Mouse (Mus musculus) heart, embryonic 16.5 days (tissue): Measurements from ENCODE around the gene Otulin. TPM values are rescaled to one million over a fixed set of nuclear protein-coding genes. Genes with fewer than 3 reads are reported as not detected.

Experiments used
- ATAC-seq: fragments of 200-750 bp; cut with Nextera tagmentation; replicated peaks from 2 replicates; pipeline ENCODE4 v1.8.0; 2017; ENCODE audit warnings: moderate number of reproducible peaks; ENCODE audit not compliant: insufficient read depth, low FRiP score; ENCODE audit errors: extremely low read depth
- H3K27ac ChIP-seq: fragments of 300-500 bp; sonication (generic); 2 replicates; pipeline ENCODE4 v1.5.1; 2014; ENCODE audit warnings: mild to moderate bottlenecking, low read length, control low read depth, moderate library complexity
- H3K27me3 ChIP-seq: fragments of 300-500 bp; sonication (generic); 2 replicates; pipeline ENCODE4 v1.6.1; 2014; ENCODE audit warnings: low read length, mixed read lengths; ENCODE audit not compliant: control insufficient read depth, insufficient read depth
- H3K36me3 ChIP-seq: fragments of 300-500 bp; sonication (generic); 2 replicates; pipeline ENCODE4 v1.6.1; 2014; ENCODE audit not compliant: control insufficient read depth, insufficient read depth
- H3K4me1 ChIP-seq: fragments of 300-500 bp; sonication (generic); 2 replicates; pipeline ENCODE4 v1.6.1; 2014; ENCODE audit warnings: low read length, mixed read lengths; ENCODE audit not compliant: control insufficient read depth, insufficient read depth
- H3K4me2 ChIP-seq: fragments of 300-500 bp; sonication (generic); 2 replicates; pipeline ENCODE4 v1.6.1; 2014; ENCODE audit warnings: low read depth, mild to moderate bottlenecking, control low read depth, low read length
- H3K4me3 ChIP-seq: fragments of 300-500 bp; sonication (generic); 2 replicates; pipeline ENCODE4 v1.5.1; 2014; ENCODE audit warnings: mild to moderate bottlenecking, control low read depth, low read length
- H3K9ac ChIP-seq: fragments of 300-500 bp; sonication (generic); 2 replicates; pipeline ENCODE4 v1.6.1; 2014; ENCODE audit warnings: low read length, control low read depth
- H3K9me3 ChIP-seq: fragments of 300-500 bp; sonication (generic); replicated peaks from 2 replicates; pipeline ENCODE4 v1.6.1; 2016; ENCODE audit warnings: low read length; ENCODE audit not compliant: control insufficient read depth
- WGBS: fragments of 180-500 bp; shearing (Covaris S2); extraction: QIAGEN DNeasy Blood & Tissue Kit; methylation state at CpG from one replicate; pipeline ENCODE4 v1.1.7; 2014; 5-methylcytosine and 5-hydroxymethylcytosine counted together
- polyA plus RNA-seq: library from polyadenylated mRNA; unstranded; fragments of >200 nt; fragmentation: Nextera tagmentation; extraction: Ambion mirVana; gene quantifications from 2 replicates; pipeline ENCODE4 v1.2.1, GENCODE M21; 2015

The Otulin gene
- polyA plus RNA-seq, 1 experiment from 2014 or later: 26.0 TPM

- Histone ChIP-seq H3K36me3 (peaks cover 26% of the 10 kb centered on the region), H3K9me3 (no peaks in the 10 kb centered on the region), H3K4me3 (no peak overlapping the region), H3K27me3 (no peaks in the 10 kb centered on the region), H3K27ac (no peak overlapping the region), H3K4me1 (peaks cover 10% of the 10 kb centered on the region), H3K4me2 (no peak overlapping the region), H3K9ac (no peak overlapping the region)
- ATAC-seq: peak; percentile 54
- WGBS: 52% methylated on average over 6 of the region's 6 CpGs
These were observed 17.8 kb downstream of the Otulin start for GRCm38 (mm10) chr15:27612533-27613221.

DNA sequence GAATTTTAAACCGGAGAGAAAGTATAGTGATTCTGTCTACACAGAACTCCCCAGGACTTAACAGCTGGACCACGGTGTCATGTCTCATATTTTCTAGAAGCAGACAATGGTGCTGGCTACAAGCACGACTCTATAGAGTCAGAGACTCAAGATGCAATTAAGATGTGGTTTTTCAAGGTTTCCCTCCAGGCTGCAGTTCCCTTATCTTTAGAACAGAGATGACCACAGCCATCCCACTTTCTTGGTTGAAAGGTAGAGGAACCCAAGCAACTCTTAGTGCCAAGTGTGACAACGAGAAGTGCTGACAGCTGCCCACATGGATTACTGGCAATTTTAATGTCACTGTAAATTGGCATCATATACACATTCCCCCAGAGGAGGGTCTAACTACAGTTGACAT is 20.9 kb downstream of the Otulin start:
- Histone ChIP-seq H3K36me3 (peaks cover 35% of the 10 kb centered on the region), H3K4me3 (no peak overlapping the region), H3K27ac (no peak overlapping the region), H3K27me3 (no peaks in the 10 kb centered on the region), H3K4me1 (peaks cover 4% of the 10 kb centered on the region; the same call in 1 of the 2 replicates), H3K9ac (no peak overlapping the region), H3K4me2 (no peak overlapping the region), H3K9me3 (no peaks in the 10 kb centered on the region)
- ATAC-seq: no peak
- 73% methylated on average over 4 of the region's 4 CpGs for WGBS

DNA sequence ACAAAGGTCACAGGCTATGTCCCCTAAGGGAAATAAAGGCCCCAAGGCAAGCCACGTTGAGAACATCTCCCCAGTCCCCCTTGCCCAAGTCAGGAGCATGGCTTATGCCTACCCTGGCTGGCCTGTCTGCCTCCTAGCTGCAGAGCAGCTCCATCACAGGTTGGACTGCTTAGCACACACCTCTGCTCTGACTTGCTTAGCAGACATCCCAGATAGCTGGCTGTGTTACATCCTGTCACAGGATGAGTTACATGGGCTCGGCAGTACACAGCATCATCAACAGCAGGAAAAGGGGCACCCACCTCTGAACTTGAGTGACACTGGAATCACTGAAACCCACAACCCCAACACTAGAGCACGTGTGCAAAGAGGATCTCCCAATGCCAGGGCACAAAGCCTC is 25.2 kb downstream of the Otulin start:
- no peak for ATAC-seq
- H3K9ac ChIP-seq: no peak overlapping the region
- no peak overlapping the region for H3K4me3 ChIP-seq
- H3K4me2 ChIP-seq: no peak overlapping the region
- H3K27ac ChIP-seq: no peak overlapping the region
- no peaks in the 10 kb centered on the region for H3K9me3 ChIP-seq
- H3K27me3 ChIP-seq: no peaks in the 10 kb centered on the region
- 78% methylated on average over 3 of the region's 3 CpGs for WGBS
- H3K36me3 ChIP-seq: peaks cover 29% of the 10 kb centered on the region
- H3K4me1 ChIP-seq: 0 out of 2 replicates have a peak, but pooled peaks cover 3% of the 10 kb centered on the region

GRCm38 (mm10) chr15:27604558-27604957 is 25.9 kb downstream of the Otulin start:
- H3K27me3 ChIP-seq: no peaks in the 10 kb centered on the region
- 87% methylated on average over 3 of the region's 3 CpGs for WGBS
- peaks cover 34% of the 10 kb centered on the region for H3K36me3 ChIP-seq
- no peak for ATAC-seq
- H3K4me1 ChIP-seq: 0 out of 2 replicates have a peak, but pooled peaks cover 3% of the 10 kb centered on the region
- H3K9me3 ChIP-seq: no peaks in the 10 kb centered on the region
- no peak overlapping the region for H3K27ac ChIP-seq
- no peak overlapping the region for H3K9ac ChIP-seq
- H3K4me3 ChIP-seq: no peak overlapping the region
- H3K4me2 ChIP-seq: no peak overlapping the region

DNA sequence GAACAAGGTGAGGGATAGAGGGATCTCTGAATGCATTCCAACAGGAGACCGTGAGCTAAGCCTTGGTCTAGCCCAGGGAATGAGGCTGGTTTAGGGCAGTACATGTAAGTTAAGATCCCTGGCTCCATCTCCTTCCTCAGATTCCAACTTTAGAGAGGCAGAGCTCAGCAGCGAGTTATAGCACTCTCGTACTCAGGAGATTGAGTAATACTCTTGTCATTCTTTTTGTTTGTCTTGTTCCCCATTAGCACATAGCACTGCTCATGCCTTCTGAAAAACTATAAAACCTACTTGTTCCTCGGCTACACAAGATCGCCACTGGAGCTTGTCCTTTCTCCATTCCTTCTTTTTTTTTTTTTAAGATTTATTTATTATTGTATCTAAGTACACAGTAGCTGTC is 30.0 kb downstream of the Otulin start:
- ATAC-seq: no peak
- Histone ChIP-seq H3K9me3 (no peaks in the 10 kb centered on the region), H3K9ac (no peak overlapping the region), H3K36me3 (peaks cover 24% of the 10 kb centered on the region), H3K4me2 (no peak overlapping the region), H3K27ac (no peak overlapping the region), H3K4me3 (no peak overlapping the region), H3K27me3 (no peaks in the 10 kb centered on the region), H3K4me1 (peaks cover 22% of the 10 kb centered on the region)
- 82% methylated on average over 5 of the region's 5 CpGs for WGBS

- Histone ChIP-seq H3K4me2 (no peak overlapping the region), H3K27ac (no peak overlapping the region), H3K9me3 (no peaks in the 10 kb centered on the region), H3K36me3 (peaks cover 34% of the 10 kb centered on the region), H3K4me1 (peaks cover 27% of the 10 kb centered on the region), H3K9ac (no peak overlapping the region), H3K4me3 (no peak overlapping the region), H3K27me3 (no peaks in the 10 kb centered on the region)
- WGBS: 87% methylated on average over 13 of the region's 13 CpGs
- no peak for ATAC-seq
These were observed 31.6 kb downstream of the Otulin start for GRCm38 (mm10) chr15:27598786-27599385.

DNA sequence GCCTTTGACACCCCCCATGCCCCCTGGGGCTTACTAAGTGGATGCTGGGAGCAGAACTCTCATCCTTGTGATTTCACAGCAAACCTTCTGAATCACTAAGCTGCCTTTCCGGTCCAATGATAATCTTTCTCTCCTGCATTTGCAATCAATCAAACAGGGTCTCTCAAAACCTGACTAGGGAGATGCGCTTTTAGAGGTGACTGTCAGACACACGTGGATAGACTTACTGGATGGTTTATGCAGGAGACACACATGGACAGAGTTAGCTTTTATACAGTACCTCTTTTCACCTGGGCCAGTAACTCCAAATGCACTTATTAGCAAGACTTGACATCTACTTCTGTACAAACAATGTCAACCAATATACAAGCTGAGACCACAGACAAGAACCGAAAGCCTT is 33.0 kb downstream of the Otulin start:
- Histone ChIP-seq H3K9ac (no peak overlapping the region), H3K27me3 (no peaks in the 10 kb centered on the region), H3K4me3 (no peak overlapping the region), H3K4me2 (no peak overlapping the region), H3K9me3 (no peaks in the 10 kb centered on the region), H3K4me1 (peaks cover 25% of the 10 kb centered on the region), H3K36me3 (peaks cover 44% of the 10 kb centered on the region), H3K27ac (peak overlapping the region; percentile 84)
- WGBS: 79% methylated on average over 4 of the region's 4 CpGs
- ATAC-seq: no peak

- Histone ChIP-seq H3K27ac (peak overlapping the region; percentile 84), H3K4me3 (no peak overlapping the region), H3K4me1 (peaks cover 25% of the 10 kb centered on the region), H3K4me2 (no peak overlapping the region), H3K36me3 (peaks cover 44% of the 10 kb centered on the region), H3K9me3 (no peaks in the 10 kb centered on the region), H3K9ac (0 out of 2 replicates have a peak overlapping the region, but pooled peaks have one; percentile 11), H3K27me3 (no peaks in the 10 kb centered on the region)
- 21% methylated on average over 3 of the region's 3 CpGs for WGBS
- ATAC-seq: peak; percentile 40; the same call in 1 of the 2 replicates
These were observed 33.9 kb downstream of the Otulin start for GRCm38 (mm10) chr15:27596463-27597140.

DNA sequence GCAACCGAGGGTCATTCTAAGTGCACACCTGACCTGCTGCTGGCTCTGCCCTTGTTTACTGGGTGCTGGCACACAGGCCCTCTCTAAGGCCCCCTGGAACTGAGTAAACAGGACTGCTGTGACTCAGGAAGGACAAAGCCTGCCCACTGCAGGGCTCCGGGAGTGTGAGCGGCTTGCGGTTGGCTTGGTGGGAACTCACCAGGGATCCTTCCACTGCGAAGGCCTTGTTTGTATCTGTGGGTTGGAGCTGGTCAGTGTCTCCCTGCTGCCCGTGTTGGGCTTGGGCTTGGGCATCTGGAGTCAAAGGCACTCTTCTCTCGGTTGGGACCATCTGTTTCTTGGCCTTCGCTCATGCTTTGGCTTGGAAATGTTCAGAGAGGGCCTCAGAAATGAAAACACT is 34.9 kb downstream of the Otulin start:
- ATAC-seq: no peak
- Histone ChIP-seq H3K27ac (peak overlapping the region; percentile 84), H3K4me1 (peaks cover 25% of the 10 kb centered on the region), H3K4me2 (no peak overlapping the region), H3K9me3 (no peaks in the 10 kb centered on the region), H3K27me3 (no peaks in the 10 kb centered on the region), H3K4me3 (no peak overlapping the region), H3K36me3 (peaks cover 43% of the 10 kb centered on the region), H3K9ac (no peak overlapping the region)
- WGBS: 49% methylated on average over 8 of the region's 8 CpGs
